Mouse (Mus musculus) CD4-positive naive resting alpha-beta T cell, adult 76 days (primary cell): ENCODE results near the gene L3hypdh. TPM values are rescaled to one million over a fixed set of nuclear protein-coding genes. Genes with fewer than 3 reads are reported as not detected.

Experiments
- total RNA-seq: library from RNA; stranded (reverse); gene quantifications from one replicate; pipeline ENCODE4 v1.2.4, GENCODE M21; 2023

L3hypdh gene
- total RNA-seq = not detected

DNA sequence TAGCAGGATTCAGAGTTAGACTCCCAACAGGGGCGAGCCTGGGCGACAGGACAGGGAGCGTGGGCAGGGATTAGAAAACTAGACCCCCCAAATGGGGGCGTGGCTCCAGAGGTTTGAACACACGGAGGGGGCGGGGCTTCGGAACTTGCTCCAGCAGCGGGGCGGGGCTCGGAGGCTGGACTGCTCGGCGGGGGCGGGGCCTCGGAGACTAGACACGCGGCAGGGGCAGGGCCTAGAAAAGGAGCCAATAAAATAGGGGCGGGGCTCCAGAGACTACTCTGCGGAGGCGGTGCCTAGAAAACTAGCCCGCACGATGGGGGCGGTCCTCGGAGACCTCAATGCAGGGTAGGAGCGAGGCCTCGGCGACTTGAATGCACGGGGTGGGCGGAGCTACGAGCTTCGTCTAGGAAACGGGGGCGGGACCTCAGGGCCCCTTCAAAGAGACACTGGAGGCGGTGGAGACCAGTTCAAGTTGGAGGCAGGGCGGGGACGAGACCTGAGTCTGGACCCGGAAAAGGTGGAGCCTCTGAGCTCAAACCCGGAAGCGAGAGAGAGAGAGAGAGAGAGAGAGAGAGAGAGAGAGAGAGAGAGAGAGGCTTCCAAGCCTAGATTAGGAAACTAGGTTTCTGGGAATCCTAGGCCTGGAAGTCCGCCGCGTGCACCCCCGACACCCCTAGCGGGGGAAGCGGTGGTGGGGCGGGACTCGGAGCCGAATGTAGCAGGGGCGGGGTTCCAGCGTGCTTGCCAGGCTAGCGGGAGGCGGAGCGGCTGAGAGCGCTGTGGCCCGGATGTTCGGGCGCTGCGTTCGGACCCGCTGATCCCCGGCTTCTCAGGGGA, at the start of gene L3hypdh, which contains the start of gene Jkamp:
L3hypdh (minus strand) TSS at position 111 of the 837 bp plus-strand sequence.
Jkamp (plus strand) TSS at position 261 of the 837 bp plus-strand sequence.

DNA sequence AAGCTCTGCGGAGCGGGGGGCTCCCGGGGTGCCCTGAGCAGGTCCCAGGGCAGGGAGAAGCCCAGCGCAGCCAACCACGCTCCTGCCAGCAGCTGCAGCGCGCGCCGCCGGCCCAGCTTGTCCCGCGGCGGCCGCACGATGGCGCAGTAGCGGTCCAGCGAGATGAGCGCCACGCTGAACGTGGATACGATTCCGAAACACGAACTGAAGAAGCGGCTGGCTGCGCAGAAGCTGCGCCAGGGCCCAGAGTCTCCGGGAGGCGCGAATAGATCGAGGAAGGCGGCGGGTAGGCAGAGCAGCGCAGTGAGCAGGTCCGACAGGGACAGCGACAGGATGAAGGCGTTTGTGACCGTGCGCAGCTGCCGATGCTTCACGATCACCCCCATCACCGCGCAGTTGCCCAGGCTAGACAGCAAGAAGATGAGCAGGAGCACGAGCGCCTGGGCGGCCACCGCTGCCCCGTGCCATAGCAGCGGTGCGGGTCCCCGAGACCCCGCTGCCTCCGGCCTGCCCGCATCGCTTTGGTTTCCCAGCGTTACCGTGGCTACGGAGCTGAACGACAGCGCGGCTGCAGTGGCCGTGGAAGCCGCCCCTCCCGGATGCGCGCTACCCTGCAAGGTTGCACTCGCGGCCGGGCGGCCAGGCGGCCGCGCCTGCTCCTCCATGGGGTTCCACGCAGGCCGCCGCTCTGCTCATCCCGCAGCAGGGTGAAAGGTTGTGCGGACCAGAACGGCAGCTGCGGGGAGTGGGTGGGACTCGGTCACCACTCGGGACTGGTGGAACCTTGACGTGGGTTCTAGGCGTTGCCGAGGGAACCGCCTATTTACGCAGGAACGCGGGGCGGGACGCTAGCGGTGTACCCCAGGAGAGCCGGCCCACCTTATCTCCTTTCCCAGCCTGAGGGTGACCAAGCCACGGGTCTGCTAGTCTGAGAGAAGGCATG, 14.6 kb downstream of the L3hypdh start, which contains the start of gene Gpr135:
Gpr135 (minus strand) TSS at position 799 of the 943 bp plus-strand sequence.

Other genes with a start within 250 kb of the L3hypdh start
- gene Gpr135, start 14.3 kb downstream of the L3hypdh start, total RNA-seq = not detected
- gene Jkamp, start 150 bp upstream of the L3hypdh start, total RNA-seq = 13.4 TPM
- gene Ccdc175, start 99.6 kb upstream of the L3hypdh start, total RNA-seq = not detected